Mouse (Mus musculus): Measurements from ENCODE around the gene Mrnip.

Gene Mrnip

GRCm38 (mm10) chr11:50225611-50226378, 51.6 kb downstream of the Mrnip start:
- no peak for DNase-seq (ENCODE audit: low read depth, low spot score)

GRCm38 (mm10) chr11:50226406-50226805, 52.2 kb downstream of the Mrnip start:
- no peak for DNase-seq (ENCODE audit: low read depth, low spot score)

DNA sequence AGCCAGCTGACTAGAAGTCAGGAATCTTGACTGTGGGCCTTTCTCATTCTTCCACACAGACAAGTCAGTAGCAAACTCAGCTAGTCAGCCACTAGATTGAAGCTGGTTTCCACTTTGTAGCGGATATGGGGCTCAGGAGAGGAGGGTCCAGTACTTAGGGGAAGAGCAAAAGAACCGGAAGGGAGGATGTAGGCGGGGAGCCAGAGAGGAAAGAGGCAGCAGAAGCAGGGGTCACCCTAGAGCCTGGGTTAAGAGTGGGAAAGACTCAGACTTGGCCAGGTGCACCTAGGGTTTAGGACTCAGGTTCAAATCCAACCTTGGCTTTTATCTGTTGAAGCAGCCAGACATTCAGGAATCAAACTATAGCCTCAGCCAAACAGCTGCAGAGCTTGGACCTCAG, 53.0 kb downstream of the Mrnip start:
- no peak for DNase-seq (ENCODE audit: low read depth, low spot score)

DNA sequence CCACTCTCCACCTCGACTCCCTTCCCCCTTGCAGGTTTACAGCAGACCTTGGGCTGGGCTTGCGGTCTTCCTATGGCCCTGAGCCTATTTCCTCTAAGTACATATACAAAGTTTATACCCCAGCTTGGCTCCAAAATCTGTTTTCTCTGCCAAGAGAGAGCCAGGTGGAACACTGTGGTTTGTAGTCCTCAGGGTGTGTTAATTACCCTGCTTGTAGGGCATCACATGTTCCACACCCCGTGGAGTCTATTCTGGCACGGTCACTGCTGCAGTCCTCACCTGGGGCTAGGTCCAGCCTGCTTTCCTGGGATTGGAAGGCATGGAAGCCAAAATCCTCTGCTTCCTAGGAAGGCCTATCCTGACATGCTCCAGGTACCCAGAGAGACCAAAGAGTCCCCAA, 53.5 kb downstream of the Mrnip start:
- DNase-seq (ENCODE audit: low read depth, low spot score): no peak

- no peak for DNase-seq (ENCODE audit: low read depth, low spot score)
Observed at GRCm38 (mm10) chr11:50228772-50229171, 54.5 kb downstream of the Mrnip start.

DNA sequence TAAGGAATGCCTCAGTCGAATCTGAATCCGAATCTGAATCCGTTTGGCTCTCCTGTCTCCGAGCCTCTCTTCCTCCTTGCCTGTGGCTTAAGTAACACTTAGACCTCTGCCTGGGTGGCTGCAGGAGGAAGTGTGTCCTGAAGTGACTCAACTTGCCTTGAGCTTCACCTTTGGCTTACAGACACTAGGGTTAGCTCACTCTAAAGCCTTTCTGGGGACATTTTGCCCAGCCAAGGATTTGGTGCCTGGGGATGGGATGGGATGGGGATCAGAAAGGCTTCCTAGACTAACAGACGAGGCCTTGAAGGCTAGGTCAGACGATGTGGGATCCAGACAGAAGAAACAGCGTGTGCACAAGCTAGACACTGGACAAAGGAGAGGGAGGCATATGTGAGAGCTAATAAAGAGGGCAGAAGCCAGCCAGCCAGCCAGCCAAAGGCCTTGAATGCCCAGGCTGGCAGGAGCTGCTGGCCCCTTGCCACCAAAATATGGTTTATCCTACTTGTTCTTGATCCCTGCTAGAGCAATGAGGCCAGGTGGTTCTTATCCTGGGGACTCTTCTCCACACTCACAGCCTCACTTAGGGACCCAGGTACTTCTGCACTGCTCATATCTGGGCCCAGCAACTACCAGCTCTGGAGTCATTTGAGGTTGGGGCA, 55.1 kb downstream of the Mrnip start:
- no peak for DNase-seq (ENCODE audit: low read depth, low spot score)

- DNase-seq (ENCODE audit: low read depth, low spot score): no peak
Observed at GRCm38 (mm10) chr11:50230481-50231304, 56.4 kb downstream of the Mrnip start.

GRCm38 (mm10) chr11:50231411-50231810, 57.2 kb downstream of the Mrnip start:
- DNase-seq (ENCODE audit: low read depth, low spot score): no peak

- DNase-seq (ENCODE audit: low read depth, low spot score): no peak
Observed at GRCm38 (mm10) chr11:50233022-50233421, 58.8 kb downstream of the Mrnip start.

GRCm38 (mm10) chr11:50233993-50234392, 59.7 kb downstream of the Mrnip start:
- DNase-seq (ENCODE audit: low read depth, low spot score): no peak

GRCm38 (mm10) chr11:50234606-50235005, 60.4 kb downstream of the Mrnip start:
- no peak for DNase-seq (ENCODE audit: low read depth, low spot score)

DNA sequence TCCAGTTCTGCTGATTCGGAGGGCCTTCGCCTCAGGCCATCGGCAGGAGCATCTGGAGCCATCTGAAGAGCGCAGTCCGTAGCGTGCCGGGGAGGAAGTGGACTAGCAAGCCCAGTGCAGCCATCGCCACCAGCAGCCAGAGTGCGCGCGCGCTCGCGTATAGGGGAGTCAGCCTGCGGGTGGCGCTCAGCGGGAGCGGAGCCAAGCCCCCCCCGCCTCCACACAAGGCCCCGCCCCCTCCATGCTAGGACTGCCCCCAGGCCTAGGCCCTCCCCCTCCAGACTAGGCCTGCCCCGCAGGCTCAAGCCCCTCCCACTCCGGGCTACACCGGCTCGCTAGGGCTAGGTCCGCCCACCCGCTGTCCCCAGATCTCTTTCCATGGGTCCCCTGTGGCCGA, 62.3 kb downstream of the Mrnip start:
- DNase-seq (ENCODE audit: low read depth, low spot score): peak; percentile 89

DNA sequence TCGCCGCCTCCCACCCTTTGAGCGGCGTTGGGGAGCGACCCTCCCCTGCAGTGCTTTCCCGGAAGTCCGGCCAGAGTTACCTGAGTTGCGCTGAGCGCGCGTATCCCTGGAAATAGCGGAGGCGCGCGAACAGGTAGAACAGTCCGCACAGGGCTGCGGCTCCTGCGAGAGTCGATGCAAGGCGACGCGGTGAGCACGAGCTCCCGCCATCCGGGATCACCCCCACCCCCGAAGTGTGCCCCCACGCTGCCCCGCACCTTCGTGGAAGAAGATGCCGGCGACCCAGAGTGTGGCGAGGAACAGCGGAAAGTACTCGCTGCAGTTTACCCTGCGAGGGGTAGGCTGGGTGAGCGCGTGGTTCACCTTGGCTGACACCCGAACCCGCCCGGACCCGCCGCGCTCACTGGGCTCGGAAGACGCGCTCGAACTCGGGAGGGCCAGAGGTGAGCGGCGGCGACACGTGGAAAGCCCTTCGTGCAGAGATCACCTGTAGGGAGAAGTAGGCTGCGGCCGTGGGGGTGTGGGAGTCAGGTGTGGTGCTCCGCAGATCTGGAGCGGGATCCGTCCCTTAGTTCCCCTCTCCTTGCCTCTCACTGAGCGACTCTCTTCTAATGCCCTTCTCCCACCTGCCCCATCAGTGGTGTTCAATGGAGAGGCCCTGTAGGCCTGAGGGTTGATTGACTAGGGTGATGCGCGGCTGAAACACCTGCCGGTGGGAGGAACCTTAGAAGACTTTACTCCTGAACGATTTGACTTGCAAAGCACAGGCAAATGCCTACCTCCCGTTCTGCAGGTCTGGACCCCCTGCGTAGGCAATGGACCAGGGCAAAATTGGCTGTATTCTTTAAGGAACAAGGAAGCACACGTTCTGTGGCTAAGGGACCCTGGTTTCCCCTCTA, 62.9 kb downstream of the Mrnip start:
- DNase-seq (ENCODE audit: low read depth, low spot score): no peak

- no peak for DNase-seq (ENCODE audit: low read depth, low spot score)
Observed at GRCm38 (mm10) chr11:50238324-50238723, 64.1 kb downstream of the Mrnip start, which contains the start of gene Ltc4s. Ltc4s (minus strand) TSS chr11:50238616.

- DNase-seq (ENCODE audit: low read depth, low spot score): no peak
Observed at GRCm38 (mm10) chr11:50238821-50239791, 64.9 kb downstream of the Mrnip start.

DNA sequence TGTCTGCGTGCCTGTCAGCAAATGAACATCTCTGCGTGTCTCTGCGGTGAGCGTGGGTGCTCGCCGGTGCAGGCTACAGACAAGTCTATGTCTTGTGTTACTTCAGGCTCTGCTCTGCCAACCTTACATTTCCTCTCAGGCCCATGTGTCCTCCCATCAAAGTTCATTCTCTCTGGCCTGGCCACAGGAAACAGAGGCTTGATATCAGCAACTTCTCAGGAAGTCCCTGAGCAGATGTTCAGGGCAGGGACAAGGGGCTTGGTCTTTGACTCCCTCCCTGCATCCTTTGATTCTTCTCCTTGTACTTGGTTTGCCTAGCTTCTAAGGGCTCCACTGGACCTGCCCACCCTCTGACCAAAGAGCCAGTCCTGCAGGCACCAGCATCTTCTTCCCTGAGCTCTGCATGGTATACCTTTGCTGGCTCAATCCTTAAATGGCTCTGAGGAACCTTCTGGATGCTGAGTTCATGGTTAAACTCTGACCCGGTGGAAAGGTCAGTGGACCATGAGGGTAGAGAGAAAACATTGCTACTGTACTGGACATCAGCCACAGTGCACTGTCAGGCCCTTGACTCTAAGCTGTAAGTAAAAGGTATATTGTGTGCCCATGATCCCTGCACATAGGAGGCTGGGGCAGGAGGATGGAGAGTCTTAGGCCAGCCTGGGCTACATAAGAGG, 66.1 kb downstream of the Mrnip start:
- no peak for DNase-seq (ENCODE audit: low read depth, low spot score)

GRCm38 (mm10) chr11:50243926-50244325, 69.7 kb downstream of the Mrnip start:
- no peak for DNase-seq (ENCODE audit: low read depth, low spot score)

GRCm38 (mm10) chr11:50245269-50245668, 71.0 kb downstream of the Mrnip start:
- no peak for DNase-seq (ENCODE audit: low read depth, low spot score)

GRCm38 (mm10) chr11:50248473-50249171, 74.4 kb downstream of the Mrnip start:
- no peak for DNase-seq (ENCODE audit: low read depth, low spot score)

Measured in WW6 (cell line).